Mouse (Mus musculus) hindbrain, embryonic 16.5 days (tissue): ENCODE measurements around the gene Axl. TPM values are rescaled to one million over a fixed set of nuclear protein-coding genes. Genes with fewer than 3 reads are reported as not detected.
A peak's percentile ranks its signal among the peaks of the same experiment; 100 is the strongest.

ENCODE experiments used
- ATAC-seq: fragments of 200-750 bp; cut with Nextera tagmentation; 2 replicates; pipeline ENCODE4 v1.8.0; 2017; ENCODE audit warnings: moderate TSS enrichment, moderate library complexity
- H3K27ac ChIP-seq: fragments of 300-500 bp; sonication (generic); 2 replicates; pipeline ENCODE4 v1.5.1; 2014; ENCODE audit warnings: low read depth, mild to moderate bottlenecking, control low read depth, low read length, moderate library complexity
- H3K27me3 ChIP-seq: fragments of 300-500 bp; sonication (generic); replicated peaks from 2 replicates; pipeline ENCODE4 v1.6.1; 2014; ENCODE audit warnings: low read length; ENCODE audit not compliant: control insufficient read depth, insufficient read depth
- H3K36me3 ChIP-seq: fragments of 300-500 bp; sonication (generic); 2 replicates; pipeline ENCODE4 v1.6.1; 2014; ENCODE audit warnings: mild to moderate bottlenecking, low read length, moderate library complexity, mixed read lengths; ENCODE audit not compliant: control insufficient read depth, insufficient read depth
- H3K4me1 ChIP-seq: fragments of 300-500 bp; sonication (generic); 2 replicates; pipeline ENCODE4 v1.6.1; 2014; ENCODE audit warnings: low read depth, low read length; ENCODE audit not compliant: control insufficient read depth, insufficient read depth
- H3K4me2 ChIP-seq: fragments of 300-500 bp; sonication (generic); 2 replicates; pipeline ENCODE4 v1.6.1; 2014; ENCODE audit warnings: mild to moderate bottlenecking, low read length, control low read depth, moderate library complexity
- H3K4me3 ChIP-seq: fragments of 300-500 bp; sonication (generic); 2 replicates; pipeline ENCODE4 v1.5.1; 2014; ENCODE audit warnings: mild to moderate bottlenecking, low read length, control low read depth, moderate library complexity
- H3K9ac ChIP-seq: fragments of 300-500 bp; sonication (generic); 2 replicates; pipeline ENCODE4 v1.6.1; 2014; ENCODE audit warnings: low read depth, mild to moderate bottlenecking, control low read depth, low read length, moderate library complexity
- H3K9me3 ChIP-seq: fragments of 300-500 bp; sonication (generic); 2 replicates; pipeline ENCODE4 v1.6.1; 2014; ENCODE audit warnings: mild to moderate bottlenecking, low read length, moderate library complexity; ENCODE audit not compliant: control insufficient read depth
- WGBS: fragments of 180-500 bp; shearing (Covaris S2); extraction: QIAGEN DNeasy Blood & Tissue Kit; methylation state at CpG from one replicate; pipeline ENCODE4 v1.1.7; 2014; 5-methylcytosine and 5-hydroxymethylcytosine counted together
- polyA plus RNA-seq: library from polyadenylated mRNA; unstranded; fragments of >200 nt; fragmentation: Nextera tagmentation; extraction: Ambion mirVana; gene quantifications from 2 replicates; pipeline ENCODE4 v1.2.1, GENCODE M21; 2015

Axl gene
- 18.1 and 25.5 TPM in 2 replicates for polyA plus RNA-seq

DNA sequence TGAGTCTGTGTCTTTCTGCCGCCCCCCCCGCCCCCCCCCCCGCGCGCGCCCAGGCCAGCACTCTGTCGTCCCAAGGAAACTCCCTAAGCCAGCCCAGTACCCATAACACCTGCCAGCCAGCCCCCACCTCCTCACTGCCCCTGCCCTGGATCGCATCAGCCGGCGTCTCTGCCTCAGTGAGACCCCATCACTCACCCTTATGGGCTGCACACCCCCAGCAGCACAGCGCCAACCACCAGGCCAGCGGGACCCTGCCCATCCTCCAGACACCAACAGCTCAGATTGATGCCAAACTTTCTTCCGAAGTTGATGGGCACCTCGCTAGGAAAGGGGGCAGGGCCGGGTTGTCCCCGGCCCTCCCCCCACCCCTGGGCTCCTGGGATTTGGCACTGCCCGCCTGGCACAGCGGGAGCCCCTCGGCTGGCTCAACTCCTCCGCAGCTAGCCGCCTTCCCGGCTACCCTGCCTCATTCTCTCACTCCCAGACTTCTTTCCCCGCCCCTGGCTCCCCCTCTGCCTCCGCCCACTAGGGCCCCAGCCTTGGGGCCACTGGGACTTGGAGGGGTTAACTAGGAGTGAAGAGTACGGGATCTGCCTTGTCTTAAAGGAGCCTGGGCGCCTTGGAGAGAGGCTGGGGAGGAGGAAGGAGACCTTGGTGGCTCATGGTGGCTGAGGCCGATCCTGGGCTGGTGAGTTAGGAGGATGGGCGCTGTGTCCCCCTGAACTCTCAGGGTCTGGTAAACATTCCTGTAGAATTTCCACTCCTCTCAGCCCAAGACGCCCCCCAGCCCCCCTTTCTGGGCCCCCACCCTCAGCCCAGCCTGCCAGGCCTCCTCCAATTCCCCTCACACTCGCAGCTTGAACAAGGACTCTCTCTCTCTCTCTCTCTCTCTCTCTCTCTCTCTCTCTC, at the start of gene Axl:
TSS of gene Axl (minus strand) at position 486 of the 909 bp plus-strand sequence.
- Histone ChIP-seq H3K36me3 (no peaks in the 10 kb centered on the region), H3K9me3 (no peaks in the 10 kb centered on the region), H3K4me1 (peaks cover 8% of the 10 kb centered on the region), H3K4me2 (peak within 1 kb of the TSS; percentile 73), H3K27ac (peak within 1 kb of the TSS; percentile 44; the same call in 1 of the 2 replicates), H3K4me3 (peak within 1 kb of the TSS; percentile 45), H3K27me3 (no peaks in the 10 kb centered on the region; the same call in 1 of the 2 replicates), H3K9ac (peak within 1 kb of the TSS; percentile 63)
- ATAC-seq = peak; percentile 89
- 1% methylated on average over 29 of the region's 30 CpGs for WGBS

DNA sequence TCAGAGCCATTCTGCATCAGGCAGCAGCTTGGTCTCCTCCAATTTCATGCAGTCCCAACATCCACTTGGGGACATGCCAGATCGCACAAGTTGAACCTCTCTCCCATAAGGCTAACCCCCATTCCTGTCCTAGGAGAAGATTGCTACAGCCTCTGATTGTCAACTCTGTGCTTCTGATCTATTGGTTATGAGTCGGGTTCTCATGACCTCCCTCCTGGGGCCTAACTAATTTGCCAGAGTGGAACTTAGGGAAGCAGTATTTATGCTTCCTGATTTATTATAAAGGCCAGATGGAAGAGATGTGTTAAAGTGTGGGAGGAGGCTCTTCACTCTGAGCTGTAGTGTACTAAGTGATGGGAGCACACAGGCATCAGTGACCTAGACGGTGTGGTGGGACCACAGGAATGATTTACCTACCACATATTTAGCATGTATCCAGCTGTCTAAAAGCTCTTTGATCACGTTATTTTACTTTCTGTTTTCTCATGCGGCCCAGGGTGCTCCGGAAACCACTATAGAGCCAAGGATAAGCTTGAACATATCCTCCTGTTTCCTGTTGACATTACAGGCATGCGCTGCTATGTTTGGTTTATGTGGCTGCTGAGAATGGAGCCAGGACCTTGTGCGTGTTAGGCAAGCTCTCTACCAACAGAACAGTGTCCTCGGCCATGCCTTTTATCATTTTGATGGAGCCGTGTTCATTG, 46.8 kb upstream of the Axl start:
- Histone ChIP-seq H3K4me3 (no peak overlapping the region), H3K27me3 (no peaks in the 10 kb centered on the region), H3K36me3 (no peaks in the 10 kb centered on the region), H3K27ac (no peak overlapping the region), H3K4me1 (no peaks in the 10 kb centered on the region), H3K9ac (no peak overlapping the region), H3K4me2 (no peak overlapping the region), H3K9me3 (no peaks in the 10 kb centered on the region)
- ATAC-seq = no peak
- WGBS = 84% methylated on average over 10 of the region's 10 CpGs

DNA sequence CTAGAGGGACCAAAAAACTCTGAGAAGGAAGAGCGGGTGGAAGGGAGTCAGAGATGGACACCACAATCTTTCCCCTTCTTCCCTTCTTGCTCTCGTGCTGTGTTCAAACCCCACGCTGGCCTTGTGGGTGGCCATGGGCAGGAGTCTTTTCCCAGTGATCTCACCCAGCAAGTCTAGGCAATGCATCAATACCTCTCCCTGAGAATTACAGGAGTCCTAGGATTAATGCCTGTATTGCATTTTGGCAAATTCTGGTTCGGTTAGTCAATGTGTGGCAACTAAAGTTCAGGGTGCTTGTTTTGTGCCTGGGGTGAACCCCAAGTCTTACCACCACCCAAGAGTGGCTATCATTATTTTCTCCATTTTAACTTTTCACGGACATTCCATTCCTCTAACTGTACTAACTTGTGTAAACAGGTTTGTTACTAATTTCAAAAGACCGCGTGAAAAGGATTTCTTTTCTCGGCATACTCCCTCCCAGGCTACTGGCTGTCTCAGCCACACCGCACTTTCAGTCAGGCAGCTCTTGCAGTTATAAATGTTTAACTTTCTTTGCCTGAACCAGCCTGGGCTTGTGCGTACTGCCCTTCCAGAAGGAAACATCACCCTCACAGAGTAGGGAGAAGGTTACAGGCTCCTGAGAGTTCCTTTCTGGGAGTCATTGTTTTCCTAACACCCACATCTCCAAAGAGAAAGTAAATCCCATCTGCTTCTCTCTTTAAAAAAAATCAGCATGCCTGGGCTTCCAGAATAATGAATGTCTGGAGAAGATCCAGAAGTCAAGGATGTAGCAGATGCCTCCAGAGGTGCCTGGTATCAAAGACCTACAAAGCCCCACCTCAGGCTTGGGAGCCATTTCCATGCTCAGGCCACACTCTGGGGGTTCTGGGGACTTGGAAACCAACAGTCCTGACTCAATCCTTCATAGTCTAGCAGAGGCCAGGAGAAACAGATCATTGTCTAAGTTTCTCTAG, 43.3 kb upstream of the Axl start:
- H3K9ac ChIP-seq = no peak overlapping the region
- no peaks in the 10 kb centered on the region for H3K27me3 ChIP-seq
- ATAC-seq = no peak
- H3K4me2 ChIP-seq = no peak overlapping the region
- H3K27ac ChIP-seq = no peak overlapping the region
- WGBS = 85% methylated on average over 10 of the region's 10 CpGs
- no peaks in the 10 kb centered on the region for H3K36me3 ChIP-seq
- H3K4me1 ChIP-seq = no peaks in the 10 kb centered on the region
- no peak overlapping the region for H3K4me3 ChIP-seq
- no peaks in the 10 kb centered on the region for H3K9me3 ChIP-seq

DNA sequence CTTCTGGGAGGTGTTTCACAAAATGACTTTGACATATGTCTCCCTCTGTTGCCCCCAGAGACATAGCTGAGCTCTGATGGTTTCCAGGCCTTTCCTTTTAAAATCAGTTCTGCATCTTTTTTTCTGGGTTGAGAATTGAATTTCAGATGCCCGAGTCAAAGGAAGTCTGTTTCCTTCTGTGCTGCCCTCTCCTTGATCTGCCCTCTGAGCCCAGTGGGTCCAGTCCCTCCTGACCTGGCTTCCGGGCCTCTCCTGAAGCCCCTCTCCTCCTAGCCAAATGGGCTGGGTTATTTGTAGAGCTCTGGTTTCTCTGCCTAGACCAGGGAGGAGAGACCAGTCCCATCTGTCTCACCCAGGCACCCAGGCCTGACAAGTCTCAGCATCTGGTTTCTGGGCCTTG, 41.7 kb upstream of the Axl start:
- H3K4me1 ChIP-seq = no peaks in the 10 kb centered on the region
- H3K36me3 ChIP-seq = no peaks in the 10 kb centered on the region
- no peaks in the 10 kb centered on the region for H3K9me3 ChIP-seq
- no peak for ATAC-seq
- 63% methylated on average over 2 of the region's 2 CpGs for WGBS
- no peaks in the 10 kb centered on the region for H3K27me3 ChIP-seq
- no peak overlapping the region for H3K9ac ChIP-seq
- no peak overlapping the region for H3K4me2 ChIP-seq
- no peak overlapping the region for H3K4me3 ChIP-seq
- no peak overlapping the region for H3K27ac ChIP-seq

DNA sequence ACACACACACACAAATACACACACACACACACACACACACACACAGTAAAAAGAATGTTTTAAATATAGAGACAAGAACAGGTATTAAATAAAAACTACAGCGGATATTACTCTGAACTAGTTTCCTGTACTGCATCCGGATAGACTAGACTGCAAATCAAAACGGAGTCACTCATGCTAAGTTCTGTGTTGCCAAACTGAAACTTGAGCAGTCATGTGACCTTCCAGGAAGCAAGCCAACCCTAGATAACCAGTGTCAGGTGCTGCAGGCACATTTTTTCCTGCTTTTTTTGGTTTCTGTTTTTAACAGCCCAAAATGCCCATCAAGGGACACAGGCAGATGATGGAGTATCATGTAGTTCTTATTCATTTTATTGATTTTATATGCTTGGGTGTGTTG, 38.7 kb upstream of the Axl start:
- WGBS = 64% methylated on average over 3 of the region's 3 CpGs
- no peak overlapping the region for H3K27ac ChIP-seq
- H3K4me3 ChIP-seq = no peak overlapping the region
- H3K4me1 ChIP-seq = no peaks in the 10 kb centered on the region
- no peak for ATAC-seq
- no peak overlapping the region for H3K4me2 ChIP-seq
- no peaks in the 10 kb centered on the region for H3K9me3 ChIP-seq
- H3K9ac ChIP-seq = no peak overlapping the region
- H3K36me3 ChIP-seq = no peaks in the 10 kb centered on the region
- no peaks in the 10 kb centered on the region for H3K27me3 ChIP-seq

DNA sequence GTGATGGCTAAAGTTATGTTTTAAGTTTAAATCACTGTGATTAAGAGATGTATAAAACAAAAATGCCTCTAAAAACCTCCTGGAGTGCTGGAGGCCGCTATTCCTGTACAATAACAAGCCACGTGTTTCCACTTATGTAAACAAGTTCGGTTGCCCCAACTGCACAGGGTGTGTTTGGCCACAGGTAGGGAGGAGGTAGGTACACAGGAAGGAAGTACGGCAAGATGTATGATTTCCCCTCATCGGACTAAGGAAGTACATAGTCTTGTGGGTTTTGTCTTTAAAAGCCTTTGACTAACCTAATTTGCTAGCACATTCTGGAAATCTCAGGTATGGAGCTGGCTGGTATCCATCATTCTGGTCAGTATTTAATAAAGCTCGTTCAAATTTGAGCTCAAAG, 37.5 kb upstream of the Axl start:
- H3K9ac ChIP-seq = no peak overlapping the region
- H3K4me2 ChIP-seq = no peak overlapping the region
- H3K36me3 ChIP-seq = no peaks in the 10 kb centered on the region
- no peak overlapping the region for H3K27ac ChIP-seq
- H3K4me1 ChIP-seq = no peaks in the 10 kb centered on the region
- H3K9me3 ChIP-seq = no peaks in the 10 kb centered on the region
- WGBS = 85% methylated on average over 6 of the region's 6 CpGs
- H3K27me3 ChIP-seq = no peaks in the 10 kb centered on the region
- no peak for ATAC-seq
- no peak overlapping the region for H3K4me3 ChIP-seq

DNA sequence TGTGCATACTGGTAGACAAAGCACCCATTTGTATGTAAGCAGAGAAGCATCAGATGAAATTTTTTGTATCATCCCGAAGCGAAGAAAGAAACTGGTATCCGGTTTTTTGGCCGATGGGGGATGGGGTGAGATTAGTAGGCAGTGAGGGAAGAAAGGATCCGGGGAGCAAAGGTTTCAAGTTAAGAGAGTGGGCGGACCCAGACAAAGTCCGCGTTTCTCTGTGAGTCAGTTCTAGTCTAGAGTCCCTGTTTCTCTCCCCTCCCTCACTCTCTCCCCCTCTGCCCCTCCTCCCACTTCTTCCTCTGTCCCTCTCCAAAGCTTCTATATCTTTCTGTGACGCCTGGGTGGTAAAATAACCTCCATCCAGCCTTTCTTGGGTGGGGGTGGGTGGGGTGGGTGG, 36.5 kb upstream of the Axl start:
- H3K27ac ChIP-seq = no peak overlapping the region
- no peak for ATAC-seq
- 55% methylated on average over 9 of the region's 9 CpGs for WGBS
- no peaks in the 10 kb centered on the region for H3K27me3 ChIP-seq
- no peak overlapping the region for H3K4me2 ChIP-seq
- H3K4me1 ChIP-seq = no peaks in the 10 kb centered on the region
- H3K36me3 ChIP-seq = no peaks in the 10 kb centered on the region
- H3K9me3 ChIP-seq = no peaks in the 10 kb centered on the region
- no peak overlapping the region for H3K4me3 ChIP-seq
- H3K9ac ChIP-seq = no peak overlapping the region; the same call in 1 of the 2 replicates

DNA sequence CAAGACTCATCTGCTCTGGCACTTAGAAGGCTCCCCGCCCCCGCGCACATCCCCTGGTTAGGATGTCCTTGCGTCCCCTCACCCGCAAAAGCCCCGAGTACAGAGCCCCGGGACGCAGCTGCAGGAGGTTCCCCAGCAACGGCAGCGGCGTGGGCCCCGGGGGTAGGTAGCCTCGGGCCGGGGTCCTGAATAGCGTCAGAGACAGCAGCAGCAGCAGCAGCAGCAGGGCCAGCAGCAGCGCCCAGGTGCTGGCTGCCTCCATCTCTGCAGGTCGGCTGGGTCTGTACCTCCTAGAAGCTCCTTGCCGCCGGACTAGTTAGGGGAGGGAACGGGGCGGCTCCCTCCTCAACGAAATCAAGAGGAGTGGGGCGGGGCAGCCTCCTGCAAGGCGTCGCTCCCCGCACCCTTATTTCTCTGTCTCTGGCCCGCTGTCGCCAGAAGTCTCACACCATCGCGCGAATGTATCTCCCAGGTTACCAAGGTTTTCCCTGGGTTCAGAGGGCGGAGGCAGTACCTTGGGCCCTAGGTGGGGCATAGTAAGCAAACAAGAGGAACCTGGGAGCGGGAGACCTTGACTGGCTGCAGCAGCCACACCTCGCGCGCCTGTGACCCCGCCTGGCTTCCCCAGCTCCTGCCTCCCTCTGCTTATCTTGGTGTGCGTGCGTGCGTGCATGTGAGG, 27.9 kb upstream of the Axl start, which contains the start of gene Cyp2s1:
TSS of gene Cyp2s1 (minus strand) at position 673 of the 679 bp plus-strand sequence.
- ATAC-seq = peak; percentile 76
- Histone ChIP-seq H3K9me3 (no peaks in the 10 kb centered on the region), H3K36me3 (no peaks in the 10 kb centered on the region), H3K27ac (no peak within 1 kb of the TSS), H3K4me3 (peak within 1 kb of the TSS; percentile 53), H3K27me3 (peaks cover 12% of the 10 kb centered on the region), H3K4me1 (peaks cover 4% of the 10 kb centered on the region; the same call in 1 of the 2 replicates), H3K4me2 (peak within 1 kb of the TSS; percentile 78), H3K9ac (peak within 1 kb of the TSS; percentile 76)
- WGBS = 1% methylated on average over 40 of the region's 40 CpGs
